Mouse (Mus musculus): ENCODE data around the gene Samd4b. TPM values are rescaled to one million over a fixed set of nuclear protein-coding genes. Genes with fewer than 3 reads are reported as not detected.

Gene Samd4b
- polyA plus RNA-seq, 1 experiment from 2014 or later = 26.8 TPM

GRCm38 (mm10) chr7:28362441-28363060 is 235.4 kb downstream of the Samd4b start:
- Histone ChIP-seq H3K27me3 (ENCODE audit: control insufficient read depth, insufficient read depth, low read length) (no peaks in the 10 kb centered on the region), H3K9ac (no peak overlapping the region), H3K4me1 (replicated peaks; ENCODE audit: control insufficient read depth, insufficient read depth, low read length) (no peaks in the 10 kb centered on the region), H3K4me3 (replicated peaks; ENCODE audit: low read length) (no peak overlapping the region), H3K27ac (no peak overlapping the region), H3K4me2 (replicated peaks) (no peak overlapping the region), H3K9me3 (ENCODE audit: control insufficient read depth, low read length) (no peaks in the 10 kb centered on the region), H3K36me3 (replicated peaks; ENCODE audit: control insufficient read depth, insufficient read depth) (peaks cover 73% of the 10 kb centered on the region)
- ATAC-seq (ENCODE audit: low FRiP score) = no peak
- DNase-seq (ENCODE audit: low spot score) = no peak
- 88% methylated on average over 16 of the region's 16 CpGs for WGBS

- 96% methylated on average over 20 of the region's 20 CpGs for WGBS
- no peak overlapping the region for H3K4me3 ChIP-seq (replicated peaks; ENCODE audit: low read length)
- H3K9me3 ChIP-seq (ENCODE audit: control insufficient read depth, low read length) = no peaks in the 10 kb centered on the region
- no peaks in the 10 kb centered on the region for H3K27me3 ChIP-seq (ENCODE audit: control insufficient read depth, insufficient read depth, low read length)
- H3K9ac ChIP-seq = no peak overlapping the region
- no peak overlapping the region for H3K4me2 ChIP-seq (replicated peaks)
- peaks cover 65% of the 10 kb centered on the region for H3K36me3 ChIP-seq (replicated peaks; ENCODE audit: control insufficient read depth, insufficient read depth)
- H3K4me1 ChIP-seq (replicated peaks; ENCODE audit: control insufficient read depth, insufficient read depth, low read length) = no peaks in the 10 kb centered on the region
- no peak for ATAC-seq (ENCODE audit: low FRiP score)
- H3K27ac ChIP-seq = no peak overlapping the region
- DNase-seq (ENCODE audit: low spot score) = no peak
These were observed 236.2 kb downstream of the Samd4b start for GRCm38 (mm10) chr7:28361647-28362341.

GRCm38 (mm10) chr7:28360291-28360690 is 237.7 kb downstream of the Samd4b start:
- ATAC-seq (ENCODE audit: low FRiP score) (no peak), DNase-seq (ENCODE audit: low spot score) (no peak)
- Histone ChIP-seq H3K4me3 (replicated peaks; ENCODE audit: low read length) (no peak overlapping the region), H3K9me3 (ENCODE audit: control insufficient read depth, low read length) (no peaks in the 10 kb centered on the region), H3K4me1 (replicated peaks; ENCODE audit: control insufficient read depth, insufficient read depth, low read length) (no peaks in the 10 kb centered on the region), H3K27me3 (ENCODE audit: control insufficient read depth, insufficient read depth, low read length) (no peaks in the 10 kb centered on the region), H3K4me2 (replicated peaks) (no peak overlapping the region), H3K9ac (no peak overlapping the region), H3K27ac (no peak overlapping the region), H3K36me3 (replicated peaks; ENCODE audit: control insufficient read depth, insufficient read depth) (peaks cover 53% of the 10 kb centered on the region)
- 95% methylated on average over 6 of the region's 6 CpGs for WGBS

DNA sequence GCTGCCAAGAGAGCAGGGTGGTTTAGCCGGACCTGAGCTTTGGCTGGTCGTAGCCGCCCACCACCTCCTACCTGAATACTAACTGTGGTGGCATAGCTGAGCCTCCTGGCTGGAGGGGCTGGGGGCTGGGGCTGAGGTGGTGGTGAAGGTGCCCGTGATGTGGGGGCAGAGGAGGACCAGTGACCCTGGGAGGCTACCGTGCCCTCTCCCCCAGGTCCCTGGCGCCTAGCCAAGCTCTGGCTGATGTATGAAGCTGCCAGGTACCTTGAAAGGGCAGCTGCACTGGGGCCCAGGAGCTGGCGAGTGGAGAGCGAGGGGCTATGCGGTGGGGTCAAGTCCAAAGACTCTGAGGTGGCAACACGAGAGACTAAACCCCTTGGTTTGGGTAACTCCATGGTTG is 238.1 kb downstream of the Samd4b start:
- no peaks in the 10 kb centered on the region for H3K27me3 ChIP-seq (ENCODE audit: control insufficient read depth, insufficient read depth, low read length)
- no peak for DNase-seq (ENCODE audit: low spot score)

GRCm38 (mm10) chr7:28358431-28358830 is 239.5 kb downstream of the Samd4b start:
- WGBS = 66% methylated on average over 7 of the region's 7 CpGs

More for the DNA sequence above, 238.1 kb downstream of the Samd4b start:
- Histone ChIP-seq H3K9me3 (ENCODE audit: control insufficient read depth, low read length) (no peaks in the 10 kb centered on the region), H3K4me1 (replicated peaks; ENCODE audit: control insufficient read depth, insufficient read depth, low read length) (no peaks in the 10 kb centered on the region), H3K36me3 (replicated peaks; ENCODE audit: control insufficient read depth, insufficient read depth) (peaks cover 53% of the 10 kb centered on the region), H3K4me2 (replicated peaks) (no peak overlapping the region), H3K4me3 (replicated peaks; ENCODE audit: low read length) (no peak overlapping the region), H3K27ac (no peak overlapping the region), H3K9ac (no peak overlapping the region)
- ATAC-seq (ENCODE audit: low FRiP score) = no peak
- 94% methylated on average over 10 of the region's 10 CpGs for WGBS

GRCm38 (mm10) chr7:28357984-28358383 is 240.0 kb downstream of the Samd4b start:
- ATAC-seq (ENCODE audit: low FRiP score) = no peak
- Histone ChIP-seq H3K9me3 (ENCODE audit: control insufficient read depth, low read length) (no peaks in the 10 kb centered on the region), H3K27me3 (ENCODE audit: control insufficient read depth, insufficient read depth, low read length) (no peaks in the 10 kb centered on the region), H3K4me3 (replicated peaks; ENCODE audit: low read length) (no peak overlapping the region), H3K27ac (peak overlapping the region; percentile 67; the same call in 1 of the 2 replicates), H3K36me3 (replicated peaks; ENCODE audit: control insufficient read depth, insufficient read depth) (peaks cover 59% of the 10 kb centered on the region), H3K4me1 (replicated peaks; ENCODE audit: control insufficient read depth, insufficient read depth, low read length) (no peaks in the 10 kb centered on the region), H3K4me2 (replicated peaks) (no peak overlapping the region), H3K9ac (peak overlapping the region; percentile 24; the same call in 1 of the 2 replicates)
- 14% methylated on average over 5 of the region's 5 CpGs for WGBS
- DNase-seq (ENCODE audit: low spot score) = no peak

More at GRCm38 (mm10) chr7:28358431-28358830, 239.5 kb downstream of the Samd4b start:
- 0 out of 2 replicates have a peak overlapping the region, but pooled peaks have one; percentile 67 for H3K27ac ChIP-seq
- H3K4me2 ChIP-seq (replicated peaks) = no peak overlapping the region
- no peaks in the 10 kb centered on the region for H3K4me1 ChIP-seq (replicated peaks; ENCODE audit: control insufficient read depth, insufficient read depth, low read length)
- ATAC-seq (ENCODE audit: low FRiP score) = no peak
- H3K9me3 ChIP-seq (ENCODE audit: control insufficient read depth, low read length) = no peaks in the 10 kb centered on the region
- peak overlapping the region; percentile 24; the same call in 1 of the 2 replicates for H3K9ac ChIP-seq
- no peak for DNase-seq (ENCODE audit: low spot score)
- peaks cover 54% of the 10 kb centered on the region for H3K36me3 ChIP-seq (replicated peaks; ENCODE audit: control insufficient read depth, insufficient read depth)
- no peak overlapping the region for H3K4me3 ChIP-seq (replicated peaks; ENCODE audit: low read length)
- no peaks in the 10 kb centered on the region for H3K27me3 ChIP-seq (ENCODE audit: control insufficient read depth, insufficient read depth, low read length)

- no peak overlapping the region for H3K9ac ChIP-seq
- H3K4me1 ChIP-seq (replicated peaks; ENCODE audit: control insufficient read depth, insufficient read depth, low read length) = peaks cover under 1% of the 10 kb centered on the region
- H3K27me3 ChIP-seq (ENCODE audit: control insufficient read depth, insufficient read depth, low read length) = no peaks in the 10 kb centered on the region
- ATAC-seq (ENCODE audit: low FRiP score) (no peak), DNase-seq (ENCODE audit: low spot score) (no peak)
- H3K27ac ChIP-seq = 0 out of 2 replicates have a peak overlapping the region, but pooled peaks have one; percentile 67
- H3K4me2 ChIP-seq (replicated peaks) = no peak overlapping the region
- WGBS = 1% methylated on average over 5 of the region's 5 CpGs
- no peaks in the 10 kb centered on the region for H3K9me3 ChIP-seq (ENCODE audit: control insufficient read depth, low read length)
- peaks cover 59% of the 10 kb centered on the region for H3K36me3 ChIP-seq (replicated peaks; ENCODE audit: control insufficient read depth, insufficient read depth)
- no peak overlapping the region for H3K4me3 ChIP-seq (replicated peaks; ENCODE audit: low read length)
These were observed 241.0 kb downstream of the Samd4b start for GRCm38 (mm10) chr7:28356981-28357380.

- no peaks in the 10 kb centered on the region for H3K27me3 ChIP-seq (ENCODE audit: control insufficient read depth, insufficient read depth, low read length)
- WGBS = 88% methylated on average over 3 of the region's 3 CpGs
- DNase-seq (ENCODE audit: low spot score) = no peak
- H3K4me2 ChIP-seq (replicated peaks) = no peak overlapping the region
- ATAC-seq (ENCODE audit: low FRiP score) = no peak
- no peak overlapping the region for H3K27ac ChIP-seq
- H3K9ac ChIP-seq = no peak overlapping the region
- H3K4me3 ChIP-seq (replicated peaks; ENCODE audit: low read length) = no peak overlapping the region
- H3K36me3 ChIP-seq (replicated peaks; ENCODE audit: control insufficient read depth, insufficient read depth) = peaks cover 48% of the 10 kb centered on the region
- no peaks in the 10 kb centered on the region for H3K9me3 ChIP-seq (ENCODE audit: control insufficient read depth, low read length)
- peaks cover 9% of the 10 kb centered on the region for H3K4me1 ChIP-seq (replicated peaks; ENCODE audit: control insufficient read depth, insufficient read depth, low read length)
These were observed 242.7 kb downstream of the Samd4b start for GRCm38 (mm10) chr7:28355221-28355620.

GRCm38 (mm10) chr7:28354596-28354995 is 243.3 kb downstream of the Samd4b start:
- Histone ChIP-seq H3K27me3 (ENCODE audit: control insufficient read depth, insufficient read depth, low read length) (no peaks in the 10 kb centered on the region), H3K36me3 (replicated peaks; ENCODE audit: control insufficient read depth, insufficient read depth) (peaks cover 41% of the 10 kb centered on the region), H3K4me1 (replicated peaks; ENCODE audit: control insufficient read depth, insufficient read depth, low read length) (peaks cover 14% of the 10 kb centered on the region), H3K9me3 (ENCODE audit: control insufficient read depth, low read length) (no peaks in the 10 kb centered on the region), H3K9ac (no peak overlapping the region), H3K4me3 (replicated peaks; ENCODE audit: low read length) (no peak overlapping the region), H3K4me2 (replicated peaks) (no peak overlapping the region), H3K27ac (no peak overlapping the region)
- ATAC-seq (ENCODE audit: low FRiP score) (no peak), DNase-seq (ENCODE audit: low spot score) (no peak)
- whole genome bisulfite sequencing = 89% methylated on average over 3 of the region's 3 CpGs

All from hindbrain, embryonic 14.5 days (tissue).